In genomic region chr11:117284721-117285605, GRCm38 (mm10) we compare ENCODE assay signal across 8 mouse cellular contexts.
A peak's percentile ranks its signal among the peaks of the same experiment; 100 is the strongest.
DNase-seq lines count a peak whose midpoint lies in the region; ATAC-seq and TF ChIP-seq lines count a peak whose summit lies in the region.

No protein-coding gene starts in this region.

- H3K27me3 ChIP-seq in stomach, embryonic 15.5 days (replicated peaks): no peaks in the 10 kb centered on the region

- no peaks in the 10 kb centered on the region for H3K9me3 ChIP-seq in stomach, embryonic 15.5 days

- no peak overlapping the region for H3K9ac ChIP-seq in stomach, embryonic 15.5 days

- H3K36me3 ChIP-seq in stomach, embryonic 15.5 days: no peaks in the 10 kb centered on the region

- H3K4me3 ChIP-seq in gastrocnemius, adult 2 months: peak overlapping the region; percentile 19; the same call in 1 of the 2 replicates
- no peak overlapping the region for H3K4me3 ChIP-seq in bone marrow, adult 2 months (replicated peaks; ENCODE audit: control insufficient read depth, low read depth, low read length)
- no peak overlapping the region for H3K4me3 ChIP-seq in stomach, embryonic 15.5 days (replicated peaks)

- 77% methylated on average over 19 of the region's 19 CpGs for WGBS in bone marrow, adult 2 months
- 46% methylated on average over 19 of the region's 19 CpGs for WGBS in stomach, embryonic 15.5 days

- intact Hi-C loops in gastrocnemius, adult 2 months (cut with DNase I): no loop called here

- TF ChIP-seq POLR2A in bone marrow, adult 2 months (IDR thresholded peaks at IDR 0.05; ENCODE audit: borderline replicate concordance, control insufficient read depth, low read depth, low read length): 0 out of 2 replicates have a peak, but pooled peaks have one; percentile 12

- H3K27ac ChIP-seq in gastrocnemius, adult 2 months: peak overlapping the region; percentile 74
- no peak overlapping the region for H3K27ac ChIP-seq in bone marrow, adult 2 months (ENCODE audit: control insufficient read depth, insufficient read depth, low read depth, low read length, poor library complexity)
- peak overlapping the region; percentile 60 for H3K27ac ChIP-seq in stomach, embryonic 15.5 days

- peak; percentile 45 for DNase-seq in gastrocnemius, adult 2 months
- no peak for DNase-seq in gastrocnemius, postnatal 4 days (ENCODE audit: low spot score in 2 of 2)
- peak; percentile 82 for DNase-seq in forelimb bud, embryonic 11.5 days (ENCODE audit: low read depth, low spot score)
- peak; percentile 49 to 74 for DNase-seq in kidney, postnatal 4 days
- no peak for DNase-seq in lung, postnatal 25 days (ENCODE audit: low spot score)
- DNase-seq in spleen, postnatal 36 days (ENCODE audit: low spot score in 2 of 2): no peak

- TF ChIP-seq CTCF in gastrocnemius, adult 2 months (IDR thresholded peaks at IDR 0.05): no peak
- no peak for TF ChIP-seq CTCF in bone marrow, adult 2 months (IDR thresholded peaks at IDR 0.05; ENCODE audit: control insufficient read depth, insufficient read depth, low read length)

- no peak overlapping the region for H3K4me2 ChIP-seq in stomach, embryonic 15.5 days

- ATAC-seq in stomach, embryonic 15.5 days (ENCODE audit: insufficient read depth, low FRiP score, low read depth): peak; percentile 19; the same call in 1 of the 2 replicates

- no peaks in the 10 kb centered on the region for H3K4me1 ChIP-seq in bone marrow, adult 2 months (ENCODE audit: control insufficient read depth, insufficient read depth, low read length)
- peaks cover 50% of the 10 kb centered on the region for H3K4me1 ChIP-seq in stomach, embryonic 15.5 days

Comparison
In these comparisons a context has a peak if more than half of its experiments do, and no peak if none do; other contexts are left out.
1. DNase-seq: peak in gastrocnemius, adult 2 months (single experiment), forelimb bud, embryonic 11.5 days (single experiment) and kidney, postnatal 4 days (2 of 2); none in gastrocnemius, postnatal 4 days (0 of 2), lung, postnatal 25 days (single experiment) and spleen, postnatal 36 days (0 of 2).